Mouse (Mus musculus) small intestine, adult 2 months (tissue): ENCODE results near the gene Tns1. TPM values are rescaled to one million over a fixed set of nuclear protein-coding genes. Genes with fewer than 3 reads are reported as not detected.

Experiments
- H3K27ac ChIP-seq: fragments of 200-500 bp; 2 replicates; pipeline ENCODE4 v1.5.1; 2012; ENCODE audit warnings: low read depth, low read length, control low read depth, inconsistent platforms; ENCODE audit not compliant: insufficient read depth
- H3K27me3 ChIP-seq: fragments of 200-500 bp; 2 replicates; pipeline ENCODE4 v1.6.1; 2012; ENCODE audit warnings: mild to moderate bottlenecking, moderate library complexity, low read length, inconsistent platforms; ENCODE audit not compliant: control insufficient read depth, insufficient read depth
- H3K36me3 ChIP-seq: fragments of 200-500 bp; 2 replicates; pipeline ENCODE4 v1.6.1; 2012; ENCODE audit warnings: mild to moderate bottlenecking, low read length, control low read depth, inconsistent platforms; ENCODE audit not compliant: control insufficient read depth, insufficient read depth
- H3K4me1 ChIP-seq: fragments of 200-500 bp; 2 replicates; pipeline ENCODE4 v1.6.1; 2012; ENCODE audit warnings: low read length, inconsistent platforms, mixed read lengths; ENCODE audit not compliant: control insufficient read depth, insufficient read depth, insufficient read length
- H3K4me3 ChIP-seq: fragments of 200-500 bp; 2 replicates; pipeline ENCODE4 v1.5.1; 2012; ENCODE audit warnings: low read depth, mild to moderate bottlenecking, control low read depth, inconsistent platforms, low read length, moderate library complexity
- CTCF ChIP-seq: fragments of 200-500 bp; IDR thresholded peaks from 2 replicates; pipeline ENCODE4 v1.5.1; 2012; ENCODE audit warnings: low read depth, mild to moderate bottlenecking, control low read depth, inconsistent platforms, low read length, moderate library complexity, mixed read lengths; ENCODE audit not compliant: insufficient replicate concordance, insufficient read length; ENCODE audit errors: extremely low read depth
- POLR2A ChIP-seq: fragments of 200-500 bp; IDR thresholded peaks from 2 replicates; pipeline ENCODE4 v1.6.1; 2012; ENCODE audit warnings: low read depth, mild to moderate bottlenecking, control low read depth, inconsistent platforms, low read length, moderate library complexity
- WGBS: fragments of 180-500 bp; shearing (Covaris S2); methylation state at CpG from one replicate; pipeline ENCODE4 v1.1.7; 2018; 5-methylcytosine and 5-hydroxymethylcytosine counted together
- polyA plus RNA-seq: library from polyadenylated mRNA; depleted of rRNA; stranded (reverse); fragments of >200 nt; gene quantifications from 2 replicates; pipeline ENCODE4 v1.2.3, GENCODE M21; 2012

The Tns1 gene
- polyA plus RNA-seq, 1 experiment, result 79.6 TPM

DNA sequence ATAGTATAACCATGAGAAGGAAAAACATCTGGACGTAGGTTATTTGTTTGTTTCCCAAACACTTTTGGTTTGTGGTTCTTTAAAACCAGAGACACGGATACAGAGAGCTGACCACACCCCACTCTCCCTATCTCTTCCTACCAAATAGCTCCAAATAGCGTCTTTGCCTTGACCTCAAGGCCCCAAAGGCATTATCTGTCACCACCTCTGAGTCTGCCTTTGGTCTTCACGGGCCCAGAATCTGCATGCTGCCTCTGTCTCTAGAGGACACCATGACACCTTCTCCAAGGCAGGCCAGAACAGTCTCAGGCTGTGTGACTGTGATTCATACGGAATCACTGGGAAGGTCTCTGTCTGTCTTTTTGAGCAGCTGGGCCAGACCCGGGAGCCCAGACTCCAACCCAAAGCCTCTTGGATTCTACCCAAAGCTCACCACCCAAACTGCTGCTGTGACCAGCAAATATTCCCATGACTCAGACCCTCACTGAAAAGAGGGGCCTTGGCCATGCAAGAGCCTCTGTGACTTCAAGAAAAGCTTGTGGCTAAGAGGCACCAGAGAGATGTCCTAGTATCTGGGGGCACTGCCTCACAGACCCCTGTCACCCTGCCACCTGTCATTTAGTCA is 11.2 kb upstream of the Tns1 start:
- Histone ChIP-seq H3K36me3 (no peaks in the 10 kb centered on the region), H3K4me1 (no peaks in the 10 kb centered on the region), H3K4me3 (no peak overlapping the region), H3K27ac (no peak overlapping the region), H3K27me3 (no peaks in the 10 kb centered on the region)
- 65% methylated on average over 6 of the region's 6 CpGs for WGBS
- no peak for TF ChIP-seq POLR2A
- TF ChIP-seq CTCF, result no peak

DNA sequence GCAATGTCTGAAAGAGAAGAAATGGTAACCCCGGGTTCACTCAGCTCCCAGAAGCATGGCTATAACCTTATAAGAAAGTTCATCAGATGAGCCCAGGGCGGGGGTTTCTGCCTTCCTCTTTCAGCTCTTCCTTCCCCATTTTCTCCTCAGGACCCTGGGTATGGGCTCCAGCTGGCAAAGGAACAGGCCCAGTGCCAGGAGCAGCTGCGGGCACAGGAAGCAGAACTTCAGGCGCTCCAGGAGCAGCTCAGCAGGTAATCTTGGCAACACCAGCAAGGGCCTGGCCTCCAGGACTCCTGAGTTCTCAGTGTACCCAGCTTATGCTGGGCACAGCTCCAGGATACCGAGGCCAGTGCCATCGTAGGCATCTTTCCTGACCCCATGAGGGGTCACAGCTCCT is 9.7 kb upstream of the Tns1 start:
- no peak for TF ChIP-seq CTCF
- TF ChIP-seq POLR2A, result no peak
- no peaks in the 10 kb centered on the region for H3K4me1 ChIP-seq
- no peak overlapping the region for H3K27ac ChIP-seq
- H3K27me3 ChIP-seq, result no peaks in the 10 kb centered on the region
- WGBS, result 49% methylated on average over 6 of the region's 6 CpGs
- no peak overlapping the region for H3K4me3 ChIP-seq
- no peaks in the 10 kb centered on the region for H3K36me3 ChIP-seq

GRCm38 (mm10) chr1:74132011-74132410 is 7.8 kb upstream of the Tns1 start:
- Histone ChIP-seq H3K4me1 (no peaks in the 10 kb centered on the region), H3K27me3 (no peaks in the 10 kb centered on the region), H3K27ac (no peak overlapping the region), H3K4me3 (no peak overlapping the region), H3K36me3 (no peaks in the 10 kb centered on the region)
- TF ChIP-seq POLR2A (no peak), CTCF (no peak)
- WGBS, result 64% methylated on average over 3 of the region's 3 CpGs

- H3K27ac ChIP-seq, result no peak overlapping the region
- TF ChIP-seq POLR2A, result no peak
- no peak for TF ChIP-seq CTCF
- no peaks in the 10 kb centered on the region for H3K27me3 ChIP-seq
- 77% methylated on average over 8 of the region's 8 CpGs for WGBS
- H3K4me1 ChIP-seq, result no peaks in the 10 kb centered on the region
- no peak overlapping the region for H3K4me3 ChIP-seq
- H3K36me3 ChIP-seq, result no peaks in the 10 kb centered on the region
These were observed 6.8 kb upstream of the Tns1 start for GRCm38 (mm10) chr1:74130883-74131659.

- Histone ChIP-seq H3K36me3 (no peaks in the 10 kb centered on the region), H3K27ac (no peak within 1 kb of the TSS), H3K27me3 (peaks cover 9% of the 10 kb centered on the region; the same call in 1 of the 2 replicates), H3K4me3 (peak within 1 kb of the TSS; percentile 63), H3K4me1 (no peaks in the 10 kb centered on the region; the same call in 1 of the 2 replicates)
- TF ChIP-seq CTCF, result peak; percentile 71; the same call in 1 of the 2 replicates
- TF ChIP-seq POLR2A, result no peak
- WGBS, result under 1% methylated on average over 12 of the region's 12 CpGs
These were observed 823 bp upstream of the Tns1 start, which contains the start of gene Rufy4 for GRCm38 (mm10) chr1:74124991-74125552. Gene Rufy4 (plus strand): TSS chr1:74125541.

DNA sequence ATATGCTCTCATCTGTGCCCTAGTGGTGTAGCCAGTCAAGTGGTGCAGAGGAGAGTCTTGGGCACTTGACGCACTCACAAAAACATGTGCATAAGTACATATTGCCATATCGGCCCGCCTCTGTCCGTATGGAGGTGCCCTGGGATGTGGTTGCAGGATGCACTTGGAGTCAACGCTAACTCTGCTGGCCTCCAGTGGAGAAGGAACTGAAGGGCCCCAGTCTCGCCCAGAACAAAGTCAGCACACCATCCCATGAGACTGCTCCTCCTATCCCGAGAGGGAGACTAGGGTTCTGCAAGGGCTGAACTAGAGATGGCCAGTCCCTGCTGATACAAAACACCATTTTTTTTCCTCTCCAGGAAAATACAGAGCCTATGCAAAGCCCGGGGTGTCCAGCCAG is 1.0 kb downstream of the Tns1 start:
- Histone ChIP-seq H3K4me3 (no peak overlapping the region), H3K27me3 (peaks cover 9% of the 10 kb centered on the region; the same call in 1 of the 2 replicates), H3K4me1 (no peaks in the 10 kb centered on the region; the same call in 1 of the 2 replicates), H3K36me3 (no peaks in the 10 kb centered on the region), H3K27ac (no peak overlapping the region)
- WGBS, result 69% methylated on average over 8 of the region's 8 CpGs
- TF ChIP-seq CTCF, result no peak
- no peak for TF ChIP-seq POLR2A
